Mouse (Mus musculus): ENCODE data around the gene Zgpat.

DNA sequence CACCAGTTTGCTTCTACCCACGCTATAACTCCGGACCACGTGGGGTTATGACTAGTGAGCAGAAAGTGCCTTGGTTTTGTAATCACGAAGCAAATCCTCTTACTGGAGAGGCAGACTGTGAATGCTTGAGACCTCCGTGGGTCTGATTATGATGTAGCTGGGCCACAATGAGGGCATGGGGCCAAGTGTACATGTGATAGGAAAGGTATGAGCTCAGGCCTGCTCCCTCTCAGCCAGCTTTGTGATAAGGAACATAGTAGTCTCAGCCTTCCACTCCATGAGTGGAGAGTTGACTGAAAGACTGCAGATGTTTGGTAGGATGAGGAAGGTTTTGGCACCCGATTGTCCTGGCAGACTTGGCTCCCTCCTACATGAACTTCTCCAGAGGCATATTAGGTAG lies 22.0 kb upstream of the Zgpat start:
- TF ChIP-seq CTCF (IDR thresholded peaks at IDR 0.05; ENCODE audit: borderline replicate concordance, insufficient read depth, low read depth, low read length) = no peak
- TF ChIP-seq POLR2A (IDR thresholded peaks at IDR 0.05; ENCODE audit: borderline replicate concordance, insufficient read depth, low read length) = no peak

Data from cerebellum, adult 2 months (tissue).